Comparison of ENCODE assay signal across 10 mouse cellular contexts in the genomic region with DNA sequence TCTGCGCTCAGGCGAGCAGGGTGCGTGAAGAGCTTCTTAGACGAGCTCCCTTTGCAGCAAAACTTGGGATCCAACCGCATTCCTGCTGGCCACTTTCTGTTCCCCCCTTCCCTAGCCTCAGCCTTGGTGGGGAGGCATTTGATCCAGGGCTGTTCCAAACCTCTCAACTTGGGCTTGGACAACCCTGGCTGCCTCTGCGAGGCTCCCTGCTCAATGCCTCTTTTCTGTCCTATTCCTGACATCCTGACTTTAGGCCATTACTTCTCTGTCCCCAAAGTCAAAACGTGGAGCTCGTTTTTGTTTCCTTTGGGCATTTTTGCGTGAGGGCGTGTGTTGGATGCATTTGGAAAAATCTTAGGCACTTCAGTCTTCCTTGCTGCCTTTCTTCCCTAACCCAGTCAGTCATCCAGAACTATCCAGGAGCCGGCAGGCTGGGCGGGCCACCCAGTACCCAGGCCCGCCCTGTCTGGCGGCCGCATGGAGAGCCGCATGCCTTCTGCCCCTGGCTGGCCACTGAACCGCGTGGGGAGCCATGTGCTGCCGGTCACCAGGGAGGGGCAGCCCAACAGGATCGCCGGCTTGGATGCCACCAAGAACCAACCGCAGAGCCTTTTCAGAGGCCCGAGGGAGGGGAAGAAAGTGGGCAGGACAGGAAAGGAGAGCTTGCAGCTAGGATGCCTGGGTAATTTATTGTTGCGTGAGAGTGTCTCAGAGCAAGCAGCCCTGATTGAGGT. TPM values are rescaled to one million over a fixed set of nuclear protein-coding genes. Genes with fewer than 3 reads are reported as not detected.
A peak's percentile ranks its signal among the peaks of the same experiment; 100 is the strongest.
DNase-seq lines count a peak whose midpoint lies in the region; ATAC-seq and TF ChIP-seq lines count a peak whose summit lies in the region.
"Had no signal": no experiment of that assay in that cellular context is flagged by ENCODE, and none has a peak within 500 bp of the region (broad histone marks: within the 10 kb centered on the region; RNA-seq: fewer than 3 reads in every experiment).

No protein-coding gene starts in this region.

- H3K9me3 ChIP-seq in ES-Bruce4 (replicated peaks; ENCODE audit: control insufficient read depth, insufficient read depth, low read length, poor library complexity, severe bottlenecking): no peaks in the 10 kb centered on the region
- no peaks in the 10 kb centered on the region for H3K9me3 ChIP-seq in liver, postnatal 0 days (ENCODE audit: low read length)
- H3K9me3 ChIP-seq in neural tube, embryonic 11.5 days (ENCODE audit: control insufficient read depth, low read length): no peaks in the 10 kb centered on the region
- H3K9me3 ChIP-seq: G1E; megakaryocyte, embryonic 14.5 days had no signal

- H3K27ac ChIP-seq in ES-Bruce4 (ENCODE audit: insufficient read depth, low read length): no peak overlapping the region
- H3K27ac ChIP-seq in liver, postnatal 0 days (ENCODE audit: low read depth): peak overlapping the region; percentile 36
- no peak overlapping the region for H3K27ac ChIP-seq in neural tube, embryonic 11.5 days (ENCODE audit: low read depth, low read length)

- no peaks in the 10 kb centered on the region for H3K27me3 ChIP-seq in ES-Bruce4 (ENCODE audit: control insufficient read depth, insufficient read depth, low read length, poor library complexity, severe bottlenecking)
- H3K27me3 ChIP-seq in liver, postnatal 0 days (ENCODE audit: insufficient read depth, low read length): peaks cover 4% of the 10 kb centered on the region; the same call in 1 of the 2 replicates
- 0 out of 2 replicates have a peak, but pooled peaks cover 2% of the 10 kb centered on the region for H3K27me3 ChIP-seq in neural tube, embryonic 11.5 days (ENCODE audit: control insufficient read depth, insufficient read depth, low read length)

- DNase-seq in cerebellum, adult 11 months: peak; percentile 31
- peak; percentile 87 for DNase-seq in heart, postnatal 25 days (ENCODE audit: low spot score)
- DNase-seq in layer of hippocampus, adult 18-20 months (ENCODE audit: low spot score in 2 of 2): peak; percentile 22 to 37
- DNase-seq in liver, postnatal 0 days: peak; percentile 36
- DNase-seq in neural tube, embryonic 11.5 days (ENCODE audit: low spot score): peak; percentile 46

- no peaks in the 10 kb centered on the region for H3K4me1 ChIP-seq in ES-Bruce4 (ENCODE audit: control insufficient read depth, insufficient read depth, low read length)
- H3K4me1 ChIP-seq in liver, postnatal 0 days (ENCODE audit: insufficient read depth): peaks cover 22% of the 10 kb centered on the region
- no peaks in the 10 kb centered on the region for H3K4me1 ChIP-seq in neural tube, embryonic 11.5 days (ENCODE audit: control insufficient read depth, insufficient read depth, low read length)

- 42% methylated on average over 24 of the region's 24 CpGs for WGBS in liver, postnatal 0 days (ENCODE audit: insufficient replicate concordance)
- 43% methylated on average over 24 of the region's 24 CpGs for WGBS in neural tube, embryonic 11.5 days

- 0 out of 2 replicates have a peak overlapping the region, but pooled peaks have one; percentile 7 for H3K9ac ChIP-seq in ES-Bruce4 (ENCODE audit: low read depth, poor library complexity, severe bottlenecking)
- H3K9ac ChIP-seq in liver, postnatal 0 days (replicated peaks): no peak overlapping the region
- no peak overlapping the region for H3K9ac ChIP-seq in neural tube, embryonic 11.5 days (ENCODE audit: low read length)

- H3K36me3 ChIP-seq in ES-Bruce4 (ENCODE audit: control insufficient read depth, insufficient read depth, low read length, poor library complexity, severe bottlenecking): no peaks in the 10 kb centered on the region
- H3K36me3 ChIP-seq in liver, postnatal 0 days (replicated peaks; ENCODE audit: insufficient read depth, low read length): no peaks in the 10 kb centered on the region
- H3K36me3 ChIP-seq in neural tube, embryonic 11.5 days (ENCODE audit: control insufficient read depth, insufficient read depth, low read length): no peaks in the 10 kb centered on the region
- H3K36me3 ChIP-seq: G1E had no signal

- intact Hi-C loops in heart, postnatal 25 days (cut with DNase I): no loop called here

- TF ChIP-seq EP300 in ES-Bruce4 (IDR thresholded peaks at IDR 0.05; ENCODE audit: insufficient read depth, low read depth, low read length): no peak
- TF ChIP-seq EP300 in liver, postnatal 0 days (IDR thresholded peaks at IDR 0.05; ENCODE audit: low read depth): no peak

- H3K4me3 ChIP-seq in ES-Bruce4 (ENCODE audit: low read depth, low read length): peak overlapping the region; percentile 8; the same call in 1 of the 2 replicates
- no peak overlapping the region for H3K4me3 ChIP-seq in liver, postnatal 0 days (ENCODE audit: low read depth, low read length)
- no peak overlapping the region for H3K4me3 ChIP-seq in neural tube, embryonic 11.5 days (ENCODE audit: low read depth, low read length)
- H3K4me3 ChIP-seq: megakaryocyte, embryonic 14.5 days had no signal

- no peak for TF ChIP-seq CTCF in ES-Bruce4 (IDR thresholded peaks at IDR 0.05; ENCODE audit: low read depth, low read length)
- TF ChIP-seq CTCF in liver, postnatal 0 days (IDR thresholded peaks at IDR 0.05; ENCODE audit: low read depth): no peak

- no peak for TF ChIP-seq POLR2A in ES-Bruce4 (IDR thresholded peaks at IDR 0.05; ENCODE audit: insufficient read depth, low read length)

- H3K4me2 ChIP-seq in liver, postnatal 0 days (ENCODE audit: low read depth, low read length): peak overlapping the region; percentile 45
- peak overlapping the region; percentile 25; the same call in 1 of the 2 replicates for H3K4me2 ChIP-seq in neural tube, embryonic 11.5 days (ENCODE audit: low read depth)

- peak; percentile 81 for ATAC-seq in frontal cortex, adult (ENCODE audit: low TSS enrichment)
- ATAC-seq in liver, postnatal 0 days: peak; percentile 45
- no peak; the same call in 1 of the 2 replicates for ATAC-seq in neural tube, embryonic 11.5 days (ENCODE audit: insufficient read depth, low FRiP score, low TSS enrichment)
- ATAC-seq in activated CD4-positive, CD25-positive, alpha-beta regulatory T cell, adult 4 months: no peak

RNA-seq across cellular contexts. Expression of gene Prps1, which starts 54.5 kb away (rescaled TPM):
- 121 TPM in 2 replicates for polyA plus RNA-seq in ES-Bruce4 (2011; ENCODE audit: insufficient read depth, insufficient read length, low read depth, missing spikeins)
- total RNA-seq in heart, postnatal 25 days (2021): 10 to 100 TPM; 27.8 to 28.0 TPM
- 10 to 100 TPM; 64.0 to 80.2 TPM for total RNA-seq in layer of hippocampus, adult 18-20 months (2021)
- polyA plus RNA-seq in liver, postnatal 0 days (2015; fragmentation: Nextera tagmentation; extraction: Ambion mirVana): 19.2 and 20.2 TPM in 2 replicates
- polyA plus RNA-seq in neural tube, embryonic 11.5 days (2014; fragmentation: Nextera tagmentation; extraction: Ambion mirVana): 82.4 and 83.8 TPM in 2 replicates
- polyA plus RNA-seq in activated CD4-positive, CD25-positive, alpha-beta regulatory T cell, adult 4 months (2017; shearing (Covaris generic)): 10 to 100 TPM; 44.7 to 47.8 TPM

Comparison
In these comparisons a context has a peak if more than half of its experiments do, and no peak if none do; other contexts are left out.
1. DNase-seq: peak in every context shown above with its lines; median percentile 87 in heart, postnatal 25 days; 46 in neural tube, embryonic 11.5 days; 36 in liver, postnatal 0 days; 31 in cerebellum, adult 11 months; 30 in layer of hippocampus, adult 18-20 months.
2. ATAC-seq: peak in frontal cortex, adult (single experiment) and liver, postnatal 0 days (single experiment); none in neural tube, embryonic 11.5 days (single experiment) and activated CD4-positive, CD25-positive, alpha-beta regulatory T cell, adult 4 months (single experiment).